Mouse (Mus musculus): Measurements from ENCODE around the gene Tnfrsf1a. TPM values are rescaled to one million over a fixed set of nuclear protein-coding genes. Genes with fewer than 3 reads are reported as not detected.
"Not testable (repeated sequence)": the region's sequence is repeated elsewhere in the genome, so short reads cannot be mapped to it uniquely, and the experiment has no call there.

The Tnfrsf1a gene
- total RNA-seq (2021): 100 to 1,000 TPM; 219 to 241 TPM
- long read RNA-seq, experiment 1, transcript Tnfrsf1a-201 (10 exons, 2,156 nt): major isoform, 84 of 120 reads
- long read RNA-seq, experiment 1, partial matches to known transcripts: 24 of 120 reads
- long read RNA-seq, experiment 1, other reads (novel, unspliced or antisense): 9 of 120 reads
- long read RNA-seq, experiment 2, transcript Tnfrsf1a-201 (10 exons, 2,156 nt): major isoform, 73 of 127 reads
- long read RNA-seq, experiment 2, partial matches to known transcripts: 32 of 127 reads
- long read RNA-seq, experiment 2, other reads (novel, unspliced or antisense): 20 of 127 reads

GRCm38 (mm10) chr6:125348721-125349574 is at the start of gene Tnfrsf1a:
Gene Tnfrsf1a, plus strand, starts transcription at chr6:125349362.
- no peak for DNase-seq (ENCODE audit: low spot score in 2 of 2)

DNA sequence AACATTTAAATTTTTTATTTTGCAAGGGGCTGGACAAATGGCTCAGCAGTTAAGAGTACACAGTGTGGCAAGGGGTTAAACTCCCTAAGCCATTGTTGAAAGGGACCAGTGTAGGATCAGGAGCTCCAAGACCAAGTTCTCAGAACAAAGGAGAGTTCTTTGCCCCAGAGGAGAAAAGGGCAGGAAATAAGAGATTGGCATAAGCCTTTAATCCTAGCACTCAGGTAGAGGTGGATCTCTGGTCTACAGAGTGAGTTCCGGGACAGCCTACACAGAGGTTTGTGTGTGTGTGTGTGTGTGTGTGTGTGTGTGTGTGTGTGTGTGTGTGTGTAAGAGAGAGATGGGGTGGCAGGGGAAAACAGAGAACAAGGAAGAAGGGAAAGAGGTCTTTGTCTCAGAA is 48.2 kb upstream of the Tnfrsf1a start:
- DNase-seq (ENCODE audit: low spot score in 2 of 2): no peak

DNA sequence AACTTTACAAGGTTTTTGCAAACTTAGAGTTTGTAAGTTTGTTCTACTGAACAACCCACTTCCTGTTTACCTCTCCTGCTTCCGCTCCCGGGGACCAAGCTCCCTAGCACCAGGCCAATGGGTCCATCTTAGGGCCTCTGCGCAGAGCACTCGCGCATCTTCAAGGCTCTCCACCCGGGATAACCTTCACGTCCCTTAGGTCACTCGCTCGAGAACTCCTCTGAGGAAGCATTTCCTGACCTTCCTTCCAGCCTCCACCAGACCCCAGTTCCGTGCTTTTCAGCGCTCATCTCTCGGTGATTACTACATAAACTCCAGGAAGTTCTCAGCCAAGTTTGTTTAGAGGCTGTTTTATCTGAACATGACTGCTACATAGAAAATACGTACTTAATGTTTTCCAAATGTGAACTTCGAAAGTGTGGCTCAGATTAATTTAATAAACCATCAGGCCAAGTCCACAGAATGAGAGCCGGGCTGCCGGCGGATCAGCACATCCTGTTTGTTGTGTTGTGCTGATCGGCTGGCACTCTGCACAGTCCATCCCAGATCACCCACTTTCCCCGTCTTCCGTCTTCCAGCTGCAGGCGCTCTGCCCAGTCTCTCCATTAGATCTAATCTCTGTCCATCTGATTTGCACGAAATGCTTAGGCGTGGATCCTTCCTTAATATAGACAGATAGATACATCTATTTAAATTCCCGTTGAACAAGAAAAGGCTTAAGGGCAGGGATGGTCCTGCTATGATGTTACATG is 46.8 kb upstream of the Tnfrsf1a start:
- DNase-seq (ENCODE audit: low spot score in 2 of 2): no peak

DNA sequence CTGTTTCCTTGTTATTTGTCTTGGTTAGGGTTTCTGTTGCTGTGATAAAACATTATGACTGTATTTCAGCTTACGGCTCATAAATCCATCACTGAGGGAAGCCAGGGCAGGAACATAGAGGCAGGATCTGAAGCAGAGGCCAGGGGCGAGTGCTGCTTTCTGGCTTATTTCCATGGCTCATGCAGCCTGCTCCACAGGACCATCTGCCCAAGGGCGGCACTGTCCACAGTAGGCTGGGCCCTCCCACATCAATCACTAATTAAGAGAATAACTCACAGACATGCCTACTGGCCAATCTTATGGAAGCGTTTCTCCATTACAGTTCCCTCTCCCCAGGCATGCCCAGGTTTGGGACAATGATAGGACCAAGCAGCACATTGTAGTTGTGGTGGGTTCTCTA is 45.9 kb upstream of the Tnfrsf1a start:
- DNase-seq (ENCODE audit: low spot score in 2 of 2): no peak

DNA sequence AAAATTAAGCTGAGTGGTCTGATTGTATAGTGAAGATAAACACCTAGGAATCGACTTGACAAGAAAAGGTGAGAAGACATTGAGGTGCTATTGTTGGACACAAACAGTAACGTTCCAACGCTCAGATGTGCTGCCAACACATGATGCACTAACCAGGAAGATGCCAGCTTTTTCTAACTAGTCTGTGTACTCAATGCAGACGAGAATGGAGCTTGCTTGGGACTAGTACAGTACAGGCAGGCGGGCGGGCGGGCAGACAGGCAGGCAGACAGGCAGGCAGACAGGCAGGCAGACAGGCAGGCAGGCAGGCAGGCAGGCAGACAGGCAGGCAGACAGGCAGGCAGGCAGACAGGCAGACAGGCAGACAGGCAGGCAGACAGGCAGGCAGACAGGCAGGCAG is 44.8 kb upstream of the Tnfrsf1a start:
- not testable (repeated sequence) for DNase-seq (ENCODE audit: low spot score in 2 of 2)

- DNase-seq (ENCODE audit: low spot score in 2 of 2): no peak
Measured at GRCm38 (mm10) chr6:125305465-125305864, 43.7 kb upstream of the Tnfrsf1a start.

DNA sequence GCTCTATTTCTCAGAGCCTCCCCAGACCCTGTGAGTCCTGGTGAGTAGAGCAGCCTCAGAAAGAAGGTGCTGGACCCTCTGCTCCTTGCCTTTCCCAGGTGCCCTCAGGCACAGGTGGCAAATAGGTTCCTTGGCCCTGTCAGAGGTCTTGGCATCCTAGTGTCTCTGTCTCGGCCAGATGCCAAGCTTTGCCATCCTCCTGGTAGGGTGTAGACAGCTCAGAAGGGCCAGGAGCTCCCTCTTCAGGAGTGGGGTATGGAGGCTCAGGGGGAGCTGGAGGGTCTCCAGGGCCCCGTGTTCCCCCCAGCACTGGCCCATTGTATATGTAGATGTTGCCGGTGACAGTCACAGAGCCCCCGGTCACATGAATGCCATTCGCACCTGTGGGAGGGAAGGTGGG is 42.1 kb upstream of the Tnfrsf1a start:
- DNase-seq (ENCODE audit: low spot score in 2 of 2): no peak

DNA sequence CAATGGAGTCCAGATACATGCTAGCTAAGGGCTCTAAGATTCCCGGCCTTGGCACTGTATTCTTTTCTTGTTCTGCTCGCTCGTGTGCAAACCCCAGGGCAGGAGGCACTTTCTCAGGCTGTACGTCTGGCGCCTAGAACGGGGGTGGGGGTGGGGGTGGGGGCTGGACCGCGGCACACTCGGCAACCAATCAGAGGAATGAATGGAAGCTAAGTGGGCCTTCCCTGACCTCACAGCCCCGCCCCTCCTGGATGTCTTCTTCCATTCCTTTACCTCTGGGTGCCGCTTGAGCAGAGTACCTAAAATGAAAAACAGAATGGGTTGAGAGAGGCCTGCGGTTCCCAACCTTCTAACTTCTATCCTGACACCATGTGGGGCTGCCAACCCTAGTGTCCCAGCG is 40.2 kb upstream of the Tnfrsf1a start:
- DNase-seq (ENCODE audit: low spot score in 2 of 2): no peak

- DNase-seq (ENCODE audit: low spot score in 2 of 2): no peak
Measured at GRCm38 (mm10) chr6:125309406-125309805, 39.8 kb upstream of the Tnfrsf1a start.

DNA sequence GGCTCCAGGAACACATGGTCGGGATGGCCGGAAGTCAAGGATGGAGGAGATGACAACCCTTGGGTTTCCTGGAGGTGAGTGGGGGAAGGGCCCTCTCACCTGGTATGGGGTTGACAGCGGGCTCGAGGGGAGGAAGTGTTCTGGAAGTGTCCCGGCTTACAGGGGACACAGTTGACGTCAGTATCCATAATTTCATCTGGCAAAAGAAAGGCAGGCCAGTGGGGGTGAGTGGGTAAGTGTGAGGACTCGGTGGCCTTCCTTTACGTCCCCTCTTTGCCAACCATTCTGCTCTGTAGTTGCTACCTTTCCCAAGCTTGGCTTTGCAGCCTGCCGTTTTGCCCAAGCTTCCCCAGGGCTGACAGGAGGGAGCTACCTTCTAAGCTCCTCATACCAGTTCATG is 37.0 kb upstream of the Tnfrsf1a start:
- no peak for DNase-seq (ENCODE audit: low spot score in 2 of 2)

- DNase-seq (ENCODE audit: low spot score in 2 of 2): no peak
Measured at GRCm38 (mm10) chr6:125312581-125313355, 36.4 kb upstream of the Tnfrsf1a start.

GRCm38 (mm10) chr6:125313546-125314230 is 35.5 kb upstream of the Tnfrsf1a start, which contains the start of gene Ltbr:
Gene Ltbr, minus strand, starts transcription at chr6:125313885.
- DNase-seq (ENCODE audit: low spot score in 2 of 2): peak; percentile 80 to 84

GRCm38 (mm10) chr6:125314231-125314563 is 35.0 kb upstream of the Tnfrsf1a start:
- no peak for DNase-seq (ENCODE audit: low spot score in 2 of 2)

DNA sequence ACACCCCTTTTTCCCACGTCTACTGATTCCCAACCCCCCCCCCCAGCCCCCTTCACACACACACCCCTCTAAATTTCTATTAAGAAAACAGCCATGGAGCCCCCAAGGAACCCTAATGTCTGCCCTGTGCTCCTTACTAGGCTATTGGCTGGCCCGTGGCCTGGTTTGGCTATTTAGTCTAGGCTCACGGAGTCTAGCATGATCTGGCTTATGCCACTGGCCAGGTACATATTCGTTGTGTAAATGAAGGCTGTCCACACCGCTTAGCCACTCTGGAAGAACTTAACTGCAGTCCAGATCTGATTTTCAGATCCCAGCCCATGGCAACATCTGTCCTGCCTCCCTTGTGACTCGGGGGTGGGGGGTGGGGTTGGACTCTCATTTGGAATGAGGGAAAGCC is 34.4 kb upstream of the Tnfrsf1a start:
- DNase-seq (ENCODE audit: low spot score in 2 of 2): no peak

GRCm38 (mm10) chr6:125317077-125317476 is 32.1 kb upstream of the Tnfrsf1a start:
- DNase-seq (ENCODE audit: low spot score in 2 of 2): no peak

DNA sequence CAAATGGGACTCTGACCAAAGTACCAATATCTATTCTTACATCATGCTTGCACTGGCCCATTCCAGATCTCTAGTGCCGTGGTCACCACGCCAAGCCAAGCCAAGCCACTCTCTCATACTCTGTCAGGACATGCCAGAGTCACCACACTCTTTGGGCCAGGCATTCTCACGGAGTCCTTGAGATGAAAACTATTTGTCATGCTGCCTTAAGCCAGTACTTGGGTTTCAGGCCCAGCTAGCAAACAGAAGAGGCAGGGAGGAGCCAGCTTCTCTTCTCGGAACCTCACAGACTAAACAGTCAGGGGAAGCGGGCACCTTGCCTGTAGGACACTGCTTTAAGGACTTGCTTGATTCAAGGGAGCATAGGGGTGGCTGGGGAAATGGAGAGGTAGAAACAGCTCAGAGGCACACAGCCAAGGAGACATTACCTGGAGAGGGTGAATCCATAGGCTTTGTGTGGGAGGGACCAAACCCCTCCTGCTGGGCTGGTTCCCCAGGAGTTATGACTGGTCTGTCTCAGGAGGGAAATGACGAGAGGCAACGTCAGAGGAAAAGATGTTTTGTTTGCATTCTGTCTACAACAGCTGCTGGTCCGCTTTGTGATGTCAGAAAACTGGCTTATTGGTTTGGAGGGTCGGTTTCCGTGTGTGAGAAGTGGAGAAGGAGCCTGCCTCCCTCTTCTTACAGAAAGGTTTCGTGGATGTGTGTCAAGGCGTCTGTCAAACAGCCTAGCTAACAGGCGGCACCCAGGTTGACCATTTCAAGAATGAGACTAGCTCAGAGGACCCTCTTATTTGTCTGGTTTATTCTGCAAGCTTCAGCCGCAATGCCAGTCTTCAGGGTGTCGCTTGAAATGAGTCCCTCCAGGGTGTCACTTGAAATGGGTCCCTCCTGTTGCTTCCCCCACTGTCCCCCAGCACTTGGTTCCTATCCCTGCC is 29.9 kb upstream of the Tnfrsf1a start:
- DNase-seq (ENCODE audit: low spot score in 2 of 2): no peak

DNA sequence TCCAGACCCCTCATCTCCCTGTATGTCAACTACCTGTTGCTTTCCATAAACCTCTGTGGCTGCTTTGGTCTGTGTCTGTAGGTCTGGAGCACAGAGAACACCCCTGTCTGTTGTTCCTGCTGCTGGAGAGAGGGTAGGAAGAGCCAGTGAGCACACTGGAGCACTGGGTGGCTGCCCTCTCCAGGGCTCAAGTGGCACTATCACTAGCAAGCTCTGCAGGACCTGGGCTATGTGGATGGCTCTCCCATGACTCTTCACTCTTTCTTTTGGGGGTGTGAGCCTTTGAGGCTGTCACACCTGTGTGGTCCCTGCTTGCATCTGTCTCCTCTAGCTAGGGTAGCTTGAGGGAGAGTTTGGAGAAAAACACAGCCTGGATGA is 29.3 kb upstream of the Tnfrsf1a start:
- DNase-seq (ENCODE audit: low spot score in 2 of 2): no peak

DNA sequence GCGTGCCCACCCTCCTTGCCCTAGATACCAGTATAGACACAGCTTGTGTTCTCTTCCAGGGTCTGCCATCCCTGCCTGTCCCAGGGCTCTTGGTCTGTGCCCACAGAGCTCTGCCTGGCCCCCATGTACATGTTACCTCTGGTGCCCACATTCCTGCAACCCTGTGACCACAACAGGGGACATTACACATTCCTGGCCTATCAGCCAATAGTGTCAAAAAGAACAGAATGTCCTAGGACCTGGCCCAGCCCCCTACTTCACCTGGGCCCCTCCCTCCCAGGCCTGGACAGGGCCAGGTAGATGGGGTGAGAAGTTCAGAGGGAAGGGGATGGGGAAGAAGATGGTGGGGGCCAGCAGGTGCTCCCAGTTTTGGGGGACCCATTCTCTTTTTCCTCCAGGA is 28.8 kb upstream of the Tnfrsf1a start, which contains the start of gene Scnn1a:
Gene Scnn1a, plus strand, starts transcription at position 337 of the 400 bp plus-strand sequence.
- DNase-seq (ENCODE audit: low spot score in 2 of 2): no peak

Measured in adrenal gland, postnatal 4 days (tissue).